Mouse (Mus musculus) left cerebral cortex, postnatal 25 days (tissue): ENCODE data around the gene Cyp3a59. TPM values are rescaled to one million over a fixed set of nuclear protein-coding genes. Genes with fewer than 3 reads are reported as not detected.
"Not testable (repeated sequence)": the region's sequence is repeated elsewhere in the genome, so short reads cannot be mapped to it uniquely, and the experiment has no call there.

Source experiments
- DNase-seq, 2 experiments: peaks; one replicate each; pipeline ENCODE4 v3.0.0; 2022; ENCODE audit warnings: low spot score in 2 of 2, mixed read lengths in 1 of 2
- intact Hi-C: fragments of 180-260 bp; cut with DNase I; formaldehyde crosslinking; loops from one replicate; pipeline ENCODE4 v1.15.1; 2025
- total RNA-seq, 2 experiments: library from RNA; stranded (reverse); gene quantifications; 2 replicates each; pipeline ENCODE4 v1.2.3; 2021

Cyp3a59 gene
- not detected for total RNA-seq

DNA sequence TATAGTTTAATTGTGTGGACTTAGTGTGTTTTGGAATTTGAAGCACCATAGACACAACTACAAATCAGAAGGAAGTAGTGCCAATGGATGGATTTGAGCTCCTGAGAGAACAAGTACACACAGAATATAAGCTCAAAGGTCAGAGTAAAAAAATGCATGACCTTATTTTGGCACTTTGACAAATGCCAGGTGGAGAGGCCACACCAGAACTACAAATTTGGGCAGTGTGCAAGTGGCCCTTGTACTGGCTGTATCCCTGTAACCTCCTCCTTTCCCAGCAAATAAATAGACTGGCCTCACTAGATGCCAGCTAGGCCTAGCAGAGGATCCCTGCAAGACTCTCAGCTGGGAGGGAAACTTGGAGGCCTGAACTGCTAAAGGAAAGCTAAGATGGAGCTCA, at the start of gene Cyp3a59:
Cyp3a59 (plus strand) TSS at position 313 of the 400 bp plus-strand sequence.
- intact Hi-C loops, DNase-seq: not testable (repeated sequence)

DNA sequence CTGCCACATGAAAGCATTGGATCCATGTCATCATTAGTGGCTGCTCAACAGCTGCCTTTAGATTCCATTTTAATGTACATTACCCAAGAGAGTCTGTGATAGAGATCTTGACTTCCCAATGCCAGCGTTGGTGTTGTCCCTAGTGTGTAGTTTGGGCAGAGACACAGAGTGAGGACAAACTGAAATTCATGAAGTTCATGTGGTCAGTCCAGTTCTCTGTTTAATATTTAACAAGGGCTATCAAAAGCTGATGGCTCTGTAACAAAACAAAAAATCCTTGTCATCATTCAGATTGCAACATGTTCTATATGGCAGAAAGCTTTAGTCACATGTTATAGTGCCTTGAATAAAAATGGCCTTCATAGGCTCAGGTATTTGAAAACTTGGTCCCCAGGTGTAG, 9.0 kb upstream of the Cyp3a59 start:
- intact Hi-C loops: no loop called here
- DNase-seq: no peak

DNA sequence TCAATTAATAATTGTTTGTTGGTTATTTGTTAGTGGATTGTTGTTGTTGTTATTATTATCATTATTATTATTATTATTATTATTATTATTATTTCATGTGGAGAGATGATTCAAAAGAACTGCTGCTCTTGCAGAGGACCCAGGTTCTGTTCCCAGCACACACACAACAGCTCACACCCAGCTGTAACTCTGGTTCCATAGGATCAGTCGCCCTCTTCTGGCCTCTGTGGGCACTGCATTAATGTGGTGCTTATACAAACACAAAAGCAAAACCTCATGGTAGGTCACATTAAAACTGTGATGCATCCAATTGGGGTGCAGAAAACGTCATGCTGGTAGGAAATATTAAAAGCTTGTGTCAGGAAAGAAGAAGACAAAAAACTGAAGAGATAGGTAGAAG, 68.8 kb downstream of the Cyp3a59 start:
- DNase-seq: no peak
- intact Hi-C loops: no loop called here

DNA sequence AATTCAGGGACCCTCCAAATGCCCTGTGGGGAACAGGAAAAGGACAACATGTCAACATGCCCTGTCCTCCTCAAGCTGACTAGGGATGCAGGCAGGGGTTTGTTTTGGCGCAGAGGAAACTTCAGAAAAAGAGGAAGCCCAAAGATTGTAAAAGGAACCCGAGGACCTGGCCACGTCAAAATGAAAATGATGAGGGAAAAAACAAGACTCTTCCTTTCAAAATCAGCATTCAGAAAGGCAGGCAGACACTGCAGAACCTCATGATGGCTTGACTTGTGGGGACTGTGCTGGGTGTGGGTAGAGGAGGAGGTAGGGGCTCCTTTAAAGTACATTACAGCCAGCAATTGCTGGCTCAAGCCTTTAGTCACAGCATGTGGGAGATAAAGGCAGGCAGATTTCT, 71.4 kb downstream of the Cyp3a59 start:
- intact Hi-C loops: no loop called here

DNA sequence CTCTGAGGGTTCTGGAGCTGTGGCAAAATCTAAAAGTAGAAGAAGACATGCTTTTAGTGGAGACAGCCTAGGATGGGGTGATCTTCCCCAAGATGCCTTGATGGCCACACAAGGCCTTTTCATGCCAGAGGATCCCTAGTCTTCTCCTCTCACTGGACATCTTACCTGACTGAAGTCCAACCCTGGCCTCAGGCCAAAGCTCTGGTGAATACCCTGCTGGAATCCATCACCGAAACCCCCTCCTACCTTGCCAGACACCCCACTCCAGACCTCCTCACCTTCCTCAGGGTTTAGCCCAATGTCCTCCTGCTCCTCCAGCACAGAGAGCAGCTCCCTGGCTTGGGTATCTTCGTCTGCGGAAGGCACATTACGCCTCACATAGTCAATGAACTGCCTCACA, 79.3 kb downstream of the Cyp3a59 start:
- intact Hi-C loops, DNase-seq: not testable (repeated sequence)

More for the DNA sequence above, 71.4 kb downstream of the Cyp3a59 start:
- no peak for DNase-seq

DNA sequence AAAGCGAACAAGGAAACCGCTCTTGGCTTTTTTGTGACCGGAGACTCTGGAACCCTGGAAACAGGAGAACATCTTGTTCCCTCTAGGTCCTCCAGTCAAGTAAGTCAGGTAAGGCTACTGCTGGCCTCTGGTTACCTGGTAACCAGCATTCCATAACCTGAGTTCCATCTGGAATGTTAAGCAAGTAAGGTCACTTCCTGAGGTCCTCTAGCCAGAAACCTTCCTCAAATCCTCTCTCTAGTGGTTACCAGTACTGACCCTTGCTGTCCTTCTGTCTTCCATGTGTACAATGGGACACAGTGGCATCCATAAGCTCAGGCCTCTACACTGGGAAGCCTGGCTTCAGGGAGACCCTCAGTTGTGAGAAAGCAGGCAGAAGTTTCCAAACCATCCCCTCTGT, 81.4 kb downstream of the Cyp3a59 start, which contains the start of gene Gm5565:
Gm5565 (minus strand) TSS at position 101 of the 400 bp plus-strand sequence.
- intact Hi-C loops, DNase-seq: not testable (repeated sequence)

Other genes starting within 250 kb of the Cyp3a59 start
- not detected for gene Cyp3a11, start 199.3 kb upstream of the Cyp3a59 start, total RNA-seq
- not detected for gene Cyp3a25, start 69.6 kb upstream of the Cyp3a59 start, total RNA-seq
- gene Gm5565, start 81.3 kb downstream of the Cyp3a59 start, total RNA-seq: not detected
- not detected for gene Gm6309, start 91.5 kb downstream of the Cyp3a59 start, total RNA-seq
- under 1 TPM in 1 of 2 experiments, not detected in 1; 0.83 TPM for gene 1700001J03Rik, start 106.0 kb downstream of the Cyp3a59 start, total RNA-seq
- 10 to 100 TPM; 69.7 to 70.1 TPM for gene Rnf6, start 142.3 kb downstream of the Cyp3a59 start, total RNA-seq
- 10 to 100 TPM; 39.5 to 51.3 TPM for gene Cdk8, start 152.0 kb downstream of the Cyp3a59 start, total RNA-seq